Mouse (Mus musculus): ENCODE data around the gene 1700023F06Rik. TPM values are rescaled to one million over a fixed set of nuclear protein-coding genes. Genes with fewer than 3 reads are reported as not detected.

1700023F06Rik gene
- polyA plus RNA-seq (2016; fragmentation: Nextera tagmentation; extraction: Ambion mirVana), result 0.11 TPM in 1 of 2 replicates, not detected in the other

GRCm38 (mm10) chr11:103208458-103208857 lies at the start of gene 1700023F06Rik:
TSS of gene 1700023F06Rik (minus strand) at chr11:103208558.
- Histone ChIP-seq H3K4me2 (no peak within 1 kb of the TSS), H3K27me3 (replicated peaks) (peaks cover 9% of the 10 kb centered on the region; the same call in 1 of the 2 replicates)

DNA sequence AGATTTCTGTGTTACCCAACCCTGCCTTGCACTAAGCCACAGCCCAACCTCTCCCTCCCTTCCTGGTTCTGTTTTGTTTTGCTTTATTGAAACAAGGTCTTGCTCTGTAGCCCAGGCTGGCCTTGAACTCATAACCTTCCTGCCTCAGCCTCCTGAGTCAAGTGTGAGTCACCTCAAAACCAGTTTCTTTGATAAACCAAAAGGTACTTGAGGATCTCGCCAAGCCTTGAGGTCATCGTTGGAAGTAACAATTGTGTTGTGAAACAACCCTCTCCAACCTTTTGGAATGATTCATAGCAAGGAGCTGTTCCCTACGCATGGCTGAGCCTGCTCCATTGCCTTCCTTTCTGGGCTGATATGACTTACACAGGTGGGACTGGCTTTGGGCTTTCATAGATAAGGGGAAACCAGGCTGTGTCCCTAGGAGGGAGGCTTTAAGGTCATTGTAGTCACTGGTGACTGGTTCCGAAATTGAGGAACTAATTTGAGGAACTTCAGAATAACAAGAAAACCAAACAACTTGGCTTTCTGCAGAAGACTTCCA lies 49.7 kb upstream of the 1700023F06Rik start:
- no peak overlapping the region for H3K4me2 ChIP-seq
- H3K36me3 ChIP-seq, result no peaks in the 10 kb centered on the region
- no peak for ATAC-seq
- H3K4me1 ChIP-seq, result peaks cover 18% of the 10 kb centered on the region; the same call in 1 of the 2 replicates
- no peak overlapping the region for H3K27ac ChIP-seq
- 0 out of 2 replicates have a peak, but pooled peaks cover 5% of the 10 kb centered on the region for H3K27me3 ChIP-seq (replicated peaks)
- no peaks in the 10 kb centered on the region for H3K9me3 ChIP-seq (replicated peaks)
- no peak overlapping the region for H3K4me3 ChIP-seq
- H3K9ac ChIP-seq, result no peak overlapping the region
- 35% methylated on average over 4 of the region's 4 CpGs for WGBS (ENCODE audit: insufficient replicate concordance)

More at GRCm38 (mm10) chr11:103208458-103208857, at the start of gene 1700023F06Rik:
- no peak for ATAC-seq
- Histone ChIP-seq H3K9me3 (replicated peaks) (no peaks in the 10 kb centered on the region), H3K4me1 (no peaks in the 10 kb centered on the region), H3K36me3 (no peaks in the 10 kb centered on the region), H3K9ac (no peak within 1 kb of the TSS), H3K4me3 (no peak within 1 kb of the TSS), H3K27ac (no peak within 1 kb of the TSS)
- 66% methylated on average over 3 of the region's 3 CpGs for WGBS (ENCODE audit: insufficient replicate concordance)

GRCm38 (mm10) chr11:103253605-103254004 lies 45.2 kb upstream of the 1700023F06Rik start:
- H3K4me2 ChIP-seq, result no peak overlapping the region
- 45% methylated on average over 5 of the region's 5 CpGs for WGBS (ENCODE audit: insufficient replicate concordance)
- H3K27me3 ChIP-seq (replicated peaks), result 0 out of 2 replicates have a peak, but pooled peaks cover under 1% of the 10 kb centered on the region
- H3K27ac ChIP-seq, result no peak overlapping the region
- H3K9ac ChIP-seq, result no peak overlapping the region
- ATAC-seq, result no peak
- no peak overlapping the region for H3K4me3 ChIP-seq
- H3K36me3 ChIP-seq, result no peaks in the 10 kb centered on the region
- peaks cover 7% of the 10 kb centered on the region for H3K4me1 ChIP-seq
- no peaks in the 10 kb centered on the region for H3K9me3 ChIP-seq (replicated peaks)

DNA sequence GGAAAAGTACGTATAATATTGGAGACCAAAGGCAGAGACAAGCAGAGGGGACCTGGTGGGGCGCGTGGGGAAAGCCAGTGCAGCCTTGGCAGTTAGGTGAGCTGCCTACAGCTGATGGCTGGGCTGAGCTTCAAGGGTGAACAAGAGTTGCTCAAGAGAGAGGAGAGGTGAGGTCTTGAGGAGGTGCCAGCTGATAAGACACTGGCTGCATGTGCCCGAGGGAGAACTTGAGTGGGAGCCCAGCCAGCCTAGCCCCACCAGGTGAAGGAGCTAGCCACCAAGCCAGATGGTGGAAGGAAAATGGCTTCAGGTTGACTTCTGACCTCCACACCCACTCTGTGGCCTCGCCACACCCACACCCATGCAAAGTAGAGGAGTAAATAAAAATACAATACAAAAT lies 44.0 kb upstream of the 1700023F06Rik start:
- ATAC-seq, result no peak
- H3K27me3 ChIP-seq (replicated peaks), result no peaks in the 10 kb centered on the region
- no peak overlapping the region for H3K4me3 ChIP-seq
- H3K27ac ChIP-seq, result no peak overlapping the region
- no peak overlapping the region for H3K4me2 ChIP-seq
- H3K4me1 ChIP-seq, result peaks cover 7% of the 10 kb centered on the region
- no peaks in the 10 kb centered on the region for H3K36me3 ChIP-seq
- WGBS (ENCODE audit: insufficient replicate concordance), result 69% methylated on average over 5 of the region's 5 CpGs
- H3K9ac ChIP-seq, result no peak overlapping the region
- H3K9me3 ChIP-seq (replicated peaks), result no peaks in the 10 kb centered on the region

DNA sequence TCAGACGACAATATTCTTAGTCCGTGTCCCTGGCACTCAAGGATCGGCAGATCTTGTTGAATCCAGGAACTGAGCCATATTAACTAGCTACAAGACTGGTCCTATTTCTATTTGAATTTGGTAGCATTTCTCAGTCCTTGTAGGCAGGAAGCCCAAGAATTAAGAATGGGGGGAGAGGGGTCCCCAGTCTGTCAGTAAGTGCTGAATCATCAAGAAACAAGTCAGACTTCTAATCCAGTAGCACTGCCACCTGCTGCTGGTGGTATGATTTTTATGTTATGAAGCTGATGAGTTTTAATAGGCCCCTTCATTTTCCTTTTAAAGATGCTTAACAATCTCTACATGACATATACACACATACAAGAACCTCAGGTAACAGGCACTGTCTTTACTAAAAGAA lies 42.0 kb upstream of the 1700023F06Rik start:
- no peak for ATAC-seq
- 77% methylated on average over 3 of the region's 3 CpGs for WGBS (ENCODE audit: insufficient replicate concordance)
- no peak overlapping the region for H3K9ac ChIP-seq

GRCm38 (mm10) chr11:103249509-103249908 lies 41.2 kb upstream of the 1700023F06Rik start:
- Histone ChIP-seq H3K27ac (peak overlapping the region; percentile 36; the same call in 1 of the 2 replicates), H3K4me2 (no peak overlapping the region)
- ATAC-seq, result no peak

More for the DNA sequence above, 42.0 kb upstream of the 1700023F06Rik start:
- no peaks in the 10 kb centered on the region for H3K9me3 ChIP-seq (replicated peaks)
- no peaks in the 10 kb centered on the region for H3K27me3 ChIP-seq (replicated peaks)
- no peak overlapping the region for H3K4me2 ChIP-seq
- H3K4me1 ChIP-seq, result peaks cover 22% of the 10 kb centered on the region
- H3K27ac ChIP-seq, result no peak overlapping the region
- H3K36me3 ChIP-seq, result no peaks in the 10 kb centered on the region
- H3K4me3 ChIP-seq, result no peak overlapping the region

DNA sequence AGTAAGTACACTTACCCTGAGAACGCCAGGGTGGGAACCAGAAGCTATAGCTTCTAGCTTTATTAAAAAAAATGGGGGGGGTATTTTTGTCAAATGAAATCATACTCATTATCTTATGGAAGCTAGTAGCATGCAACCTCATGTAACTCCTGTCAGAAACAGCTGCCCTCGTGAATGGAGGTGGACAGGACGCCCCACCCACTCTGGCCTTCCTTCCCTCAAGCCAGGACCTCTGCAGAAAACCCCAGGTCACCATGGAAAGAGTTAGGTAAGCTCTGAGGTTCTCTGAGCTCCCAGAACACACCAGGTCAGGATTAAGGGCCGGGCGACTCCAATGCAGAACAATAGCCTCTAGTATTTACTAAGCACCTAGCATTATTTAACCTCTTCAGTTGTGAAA lies 40.5 kb upstream of the 1700023F06Rik start:
- Histone ChIP-seq H3K9me3 (replicated peaks) (no peaks in the 10 kb centered on the region), H3K4me1 (peaks cover 22% of the 10 kb centered on the region), H3K27ac (no peak overlapping the region), H3K4me2 (no peak overlapping the region), H3K4me3 (no peak overlapping the region), H3K27me3 (replicated peaks) (no peaks in the 10 kb centered on the region), H3K36me3 (no peaks in the 10 kb centered on the region), H3K9ac (no peak overlapping the region)
- 58% methylated on average over 5 of the region's 5 CpGs for WGBS (ENCODE audit: insufficient replicate concordance)
- ATAC-seq, result no peak

More at GRCm38 (mm10) chr11:103249509-103249908, 41.2 kb upstream of the 1700023F06Rik start:
- H3K4me3 ChIP-seq, result no peak overlapping the region
- 23% methylated on average over 6 of the region's 6 CpGs for WGBS (ENCODE audit: insufficient replicate concordance)
- H3K27me3 ChIP-seq (replicated peaks), result no peaks in the 10 kb centered on the region
- H3K36me3 ChIP-seq, result no peaks in the 10 kb centered on the region
- H3K4me1 ChIP-seq, result peaks cover 22% of the 10 kb centered on the region
- no peaks in the 10 kb centered on the region for H3K9me3 ChIP-seq (replicated peaks)
- H3K9ac ChIP-seq, result no peak overlapping the region

- no peaks in the 10 kb centered on the region for H3K9me3 ChIP-seq (replicated peaks)
- no peak for ATAC-seq
- no peak overlapping the region for H3K4me2 ChIP-seq
- H3K9ac ChIP-seq, result no peak overlapping the region
- WGBS (ENCODE audit: insufficient replicate concordance), result 70% methylated on average over 11 of the region's 11 CpGs
- peaks cover 22% of the 10 kb centered on the region for H3K4me1 ChIP-seq
- no peak overlapping the region for H3K27ac ChIP-seq
- H3K4me3 ChIP-seq, result no peak overlapping the region
- H3K36me3 ChIP-seq, result no peaks in the 10 kb centered on the region
- H3K27me3 ChIP-seq (replicated peaks), result no peaks in the 10 kb centered on the region
Measured at GRCm38 (mm10) chr11:103247504-103248177, 39.3 kb upstream of the 1700023F06Rik start.

GRCm38 (mm10) chr11:103246731-103247290 lies 38.5 kb upstream of the 1700023F06Rik start:
- no peaks in the 10 kb centered on the region for H3K36me3 ChIP-seq
- no peak overlapping the region for H3K4me2 ChIP-seq
- no peak overlapping the region for H3K9ac ChIP-seq
- no peaks in the 10 kb centered on the region for H3K27me3 ChIP-seq (replicated peaks)
- H3K4me1 ChIP-seq, result peaks cover 15% of the 10 kb centered on the region
- H3K4me3 ChIP-seq, result no peak overlapping the region
- ATAC-seq, result no peak
- 61% methylated on average over 4 of the region's 4 CpGs for WGBS (ENCODE audit: insufficient replicate concordance)
- H3K9me3 ChIP-seq (replicated peaks), result no peaks in the 10 kb centered on the region
- 0 out of 2 replicates have a peak overlapping the region, but pooled peaks have one; percentile 24 for H3K27ac ChIP-seq

DNA sequence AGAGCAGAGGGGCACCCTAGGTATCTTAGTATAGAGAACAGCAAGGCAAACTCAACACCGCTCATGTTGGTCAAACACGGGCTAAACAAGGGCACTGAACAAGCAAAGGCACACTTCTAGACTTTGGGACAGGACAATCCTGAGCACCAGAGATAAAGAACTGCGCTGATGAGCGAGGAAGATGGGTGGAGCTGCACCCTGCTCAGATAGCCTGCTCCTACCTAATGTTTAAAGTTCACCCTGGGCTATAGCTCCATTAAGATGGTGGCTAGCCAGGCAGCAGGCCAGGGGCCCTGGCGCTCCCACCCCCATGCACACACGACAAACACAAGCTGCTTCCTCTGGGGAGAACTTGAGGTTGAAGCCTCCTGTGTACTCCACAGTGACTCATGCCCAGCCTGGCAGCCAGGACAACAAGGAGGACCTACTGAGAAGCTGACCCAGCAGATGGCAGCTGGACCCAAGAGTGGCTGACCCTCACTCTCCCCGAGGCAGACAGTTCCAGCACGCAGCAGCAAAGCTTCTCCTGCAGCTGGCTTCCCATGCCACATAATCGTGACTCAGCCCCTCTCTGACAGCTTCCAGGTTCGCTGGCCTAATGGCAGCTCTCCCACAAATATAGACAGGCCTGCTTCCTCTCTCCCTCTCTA lies 37.8 kb upstream of the 1700023F06Rik start:
- H3K27ac ChIP-seq, result 0 out of 2 replicates have a peak overlapping the region, but pooled peaks have one; percentile 24
- no peak overlapping the region for H3K4me3 ChIP-seq
- H3K4me1 ChIP-seq, result peaks cover 15% of the 10 kb centered on the region
- no peaks in the 10 kb centered on the region for H3K9me3 ChIP-seq (replicated peaks)
- WGBS (ENCODE audit: insufficient replicate concordance), result 30% methylated on average over 10 of the region's 10 CpGs
- no peaks in the 10 kb centered on the region for H3K36me3 ChIP-seq
- no peaks in the 10 kb centered on the region for H3K27me3 ChIP-seq (replicated peaks)
- ATAC-seq, result 0 out of 2 replicates have a peak, but pooled peaks have one; percentile 27
- H3K4me2 ChIP-seq, result no peak overlapping the region
- H3K9ac ChIP-seq, result no peak overlapping the region

DNA sequence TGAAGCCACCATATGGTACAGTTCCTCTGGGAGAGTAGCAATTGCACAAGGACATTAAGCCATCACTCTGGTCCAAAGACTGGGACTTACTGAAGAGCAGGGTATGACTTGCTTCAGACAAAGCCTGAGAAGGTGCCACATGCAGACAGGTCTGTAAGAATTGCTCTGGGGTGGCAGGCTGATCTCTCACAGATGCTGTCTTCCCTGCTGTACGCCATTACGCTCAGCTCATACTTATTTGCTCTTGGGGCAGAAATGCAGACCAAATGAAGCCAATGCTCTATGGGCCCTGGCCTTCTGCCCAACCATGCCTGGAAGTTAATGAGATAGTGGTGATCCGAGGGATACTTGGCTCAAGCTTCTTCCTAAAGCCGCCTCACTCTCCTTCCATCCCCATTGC lies 36.5 kb upstream of the 1700023F06Rik start:
- no peaks in the 10 kb centered on the region for H3K9me3 ChIP-seq (replicated peaks)
- H3K4me1 ChIP-seq, result peaks cover 21% of the 10 kb centered on the region
- no peak overlapping the region for H3K9ac ChIP-seq
- H3K27me3 ChIP-seq (replicated peaks), result no peaks in the 10 kb centered on the region
- H3K4me2 ChIP-seq, result no peak overlapping the region
- no peaks in the 10 kb centered on the region for H3K36me3 ChIP-seq
- no peak overlapping the region for H3K27ac ChIP-seq
- H3K4me3 ChIP-seq, result no peak overlapping the region
- no peak for ATAC-seq
- WGBS (ENCODE audit: insufficient replicate concordance), result 82% methylated on average over 4 of the region's 4 CpGs

- H3K27me3 ChIP-seq (replicated peaks), result no peaks in the 10 kb centered on the region
- no peaks in the 10 kb centered on the region for H3K9me3 ChIP-seq (replicated peaks)
- H3K4me2 ChIP-seq, result no peak overlapping the region
- no peak overlapping the region for H3K9ac ChIP-seq
- peaks cover 7% of the 10 kb centered on the region for H3K4me1 ChIP-seq
- H3K27ac ChIP-seq, result no peak overlapping the region
- H3K4me3 ChIP-seq, result no peak overlapping the region
- no peak for ATAC-seq
- 38% methylated on average over 7 of the region's 7 CpGs for WGBS (ENCODE audit: insufficient replicate concordance)
- peaks cover 20% of the 10 kb centered on the region for H3K36me3 ChIP-seq
Measured at GRCm38 (mm10) chr11:103240740-103241139, 32.4 kb upstream of the 1700023F06Rik start.

Data from liver, embryonic 12.5 days (tissue).